Comparison of ENCODE assay signal across 9 mouse cellular contexts in the genomic region with DNA sequence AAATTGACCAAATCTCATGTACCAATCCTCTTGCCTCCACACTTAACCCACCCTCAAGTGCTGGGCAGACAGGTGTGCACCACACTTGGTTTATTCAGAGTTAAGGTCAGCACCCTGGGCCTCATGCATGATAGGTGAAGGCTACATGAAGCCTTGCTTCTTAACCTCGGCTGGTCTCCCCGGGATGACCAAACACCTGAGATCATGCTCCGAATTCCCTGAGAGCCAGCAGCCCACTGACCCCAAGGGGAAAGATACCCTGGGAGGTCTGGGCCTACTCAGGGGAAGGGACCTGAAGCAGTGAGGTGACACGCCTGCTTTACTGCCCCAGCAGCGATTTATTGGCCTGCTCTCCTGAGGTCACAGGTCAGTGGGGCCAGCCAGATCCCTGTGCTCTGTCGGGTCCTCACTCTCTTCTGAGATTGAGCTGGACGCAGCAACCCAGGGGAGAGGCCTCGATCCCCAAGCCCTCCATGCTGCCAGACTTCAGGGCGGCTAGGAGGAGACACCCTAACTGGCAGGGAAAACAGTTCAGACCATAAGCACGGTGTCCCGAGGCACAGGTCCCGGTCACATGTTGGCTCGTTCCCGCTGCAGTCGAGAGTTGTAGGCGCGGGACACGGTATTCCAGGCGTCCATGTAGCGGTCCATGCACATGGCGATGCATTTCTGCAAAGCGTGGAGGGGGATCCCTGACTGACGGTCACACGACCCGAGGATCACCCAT. TPM values are rescaled to one million over a fixed set of nuclear protein-coding genes. Genes with fewer than 3 reads are reported as not detected.
DNase-seq lines count a peak whose midpoint lies in the region; ATAC-seq and TF ChIP-seq lines count a peak whose summit lies in the region.
"Had no signal": no experiment of that assay in that cellular context is flagged by ENCODE, and none has a peak within 500 bp of the region (broad histone marks: within the 10 kb centered on the region; RNA-seq: fewer than 3 reads in every experiment).

No protein-coding gene starts in this region.

- 15% methylated on average over 25 of the region's 25 CpGs for WGBS in heart, embryonic 15.5 days
- 18% methylated on average over 25 of the region's 25 CpGs for WGBS in hindbrain, embryonic 10.5 days
- WGBS in midbrain, embryonic 13.5 days, result 14% methylated on average over 25 of the region's 25 CpGs

- ATAC-seq in heart, embryonic 15.5 days (replicated peaks; ENCODE audit: insufficient number of reproducible peaks, insufficient read depth, low FRiP score, low read depth), result no peak
- ATAC-seq in midbrain, embryonic 13.5 days, result no peak; the same call in 1 of the 2 replicates

- H3K9me3 ChIP-seq in heart, embryonic 15.5 days (replicated peaks), result no peaks in the 10 kb centered on the region
- H3K9me3 ChIP-seq in hindbrain, embryonic 10.5 days, result no peaks in the 10 kb centered on the region
- H3K9me3 ChIP-seq in midbrain, embryonic 13.5 days, result no peaks in the 10 kb centered on the region

- peak overlapping the region; percentile 96 for H3K4me2 ChIP-seq in heart, embryonic 15.5 days
- peak overlapping the region; percentile 78 for H3K4me2 ChIP-seq in midbrain, embryonic 13.5 days (replicated peaks)

- intact Hi-C loops in heart, postnatal 14 days (cut with DNase I), result no loop called here

- H3K36me3 ChIP-seq in heart, embryonic 15.5 days, result peaks cover 24% of the 10 kb centered on the region
- peaks cover 55% of the 10 kb centered on the region for H3K36me3 ChIP-seq in hindbrain, embryonic 10.5 days
- H3K36me3 ChIP-seq in midbrain, embryonic 13.5 days, result peaks cover 51% of the 10 kb centered on the region

- peak overlapping the region; percentile 95 for H3K9ac ChIP-seq in heart, embryonic 15.5 days
- H3K9ac ChIP-seq in midbrain, embryonic 13.5 days (replicated peaks), result peak overlapping the region; percentile 89

- H3K4me3 ChIP-seq in heart, embryonic 15.5 days, result peak overlapping the region; percentile 98
- peak overlapping the region; percentile 72 for H3K4me3 ChIP-seq in bone marrow macrophage, adult 2 months (ENCODE audit: insufficient read depth, low read length)
- peak overlapping the region; percentile 84 for H3K4me3 ChIP-seq in hindbrain, embryonic 10.5 days
- H3K4me3 ChIP-seq in midbrain, embryonic 13.5 days (replicated peaks), result peak overlapping the region; percentile 90

- DNase-seq in heart, postnatal 14 days, result no peak
- DNase-seq in hindbrain, embryonic 10.5 days (ENCODE audit: low spot score), result no peak
- no peak for DNase-seq in frontal cortex, postnatal 10 days (ENCODE audit: low spot score in 2 of 2)
- no peak for DNase-seq in ovary, adult 18-20 months (ENCODE audit: low spot score)
- DNase-seq in c-Kit-positive CD71-positive TER-119-positive erythroid progenitor cells, embryonic 14.5 days (ENCODE audit: low spot score), result no peak

- TF ChIP-seq POLR2A in bone marrow macrophage, adult 2 months (IDR thresholded peaks at IDR 0.05; ENCODE audit: borderline replicate concordance, low read depth, low read length), result no peak

- H3K4me1 ChIP-seq in heart, embryonic 15.5 days (replicated peaks), result peaks cover 31% of the 10 kb centered on the region
- H3K4me1 ChIP-seq in bone marrow macrophage, adult 2 months (ENCODE audit: control insufficient read depth, insufficient read depth, low read length), result peaks cover 8% of the 10 kb centered on the region
- H3K4me1 ChIP-seq in hindbrain, embryonic 10.5 days (replicated peaks), result peaks cover 39% of the 10 kb centered on the region
- peaks cover 19% of the 10 kb centered on the region for H3K4me1 ChIP-seq in midbrain, embryonic 13.5 days (replicated peaks)

- TF ChIP-seq CTCF in bone marrow macrophage, adult 2 months (IDR thresholded peaks at IDR 0.05; ENCODE audit: low read depth, low read length), result no peak

- peak overlapping the region; percentile 89; the same call in 1 of the 2 replicates for H3K27ac ChIP-seq in heart, embryonic 15.5 days
- H3K27ac ChIP-seq in bone marrow macrophage, adult 2 months (ENCODE audit: insufficient read depth, low read depth, low read length), result peak overlapping the region; percentile 41
- H3K27ac ChIP-seq in hindbrain, embryonic 10.5 days, result peak overlapping the region; percentile 90
- H3K27ac ChIP-seq in midbrain, embryonic 13.5 days, result peak overlapping the region; percentile 89

- H3K27me3 ChIP-seq in heart, embryonic 15.5 days, result 0 out of 2 replicates have a peak, but pooled peaks cover 5% of the 10 kb centered on the region
- peaks cover 9% of the 10 kb centered on the region; the same call in 1 of the 2 replicates for H3K27me3 ChIP-seq in hindbrain, embryonic 10.5 days (ENCODE audit: insufficient read depth, poor library complexity, severe bottlenecking)
- no peaks in the 10 kb centered on the region for H3K27me3 ChIP-seq in midbrain, embryonic 13.5 days

RNA-seq across cellular contexts. Expression of gene Timm13, which starts 1.0 kb away (rescaled TPM):
- polyA plus RNA-seq in heart, embryonic 15.5 days (2015; fragmentation: Nextera tagmentation; extraction: Ambion mirVana), result 269 and 299 TPM in 2 replicates
- 100 to 1,000 TPM; 145 to 161 TPM for total RNA-seq in heart, postnatal 14 days (2021)
- polyA plus RNA-seq in bone marrow macrophage, adult 2 months (2012; ENCODE audit: insufficient read depth, insufficient read length, missing spikeins), result 76.6 and 101 TPM in 2 replicates
- polyA plus RNA-seq in hindbrain, embryonic 10.5 days (2016; fragmentation: Nextera tagmentation; extraction: Ambion mirVana), result 374 and 391 TPM in 2 replicates
- 331 TPM in 2 replicates for polyA plus RNA-seq in midbrain, embryonic 13.5 days (2015; fragmentation: Nextera tagmentation; extraction: Ambion mirVana)

RNA-seq across cellular contexts. Expression of gene Lmnb2, which starts 18.3 kb away (rescaled TPM):
- polyA plus RNA-seq in heart, embryonic 15.5 days (2015; fragmentation: Nextera tagmentation; extraction: Ambion mirVana), result 22.0 and 32.1 TPM in 2 replicates
- total RNA-seq in heart, postnatal 14 days (2021), result 1 to 10 TPM; 5.1 to 7.0 TPM
- polyA plus RNA-seq in bone marrow macrophage, adult 2 months (2012; ENCODE audit: insufficient read depth, insufficient read length, missing spikeins), result 18.9 and 19.5 TPM in 2 replicates
- 65.8 and 78.4 TPM in 2 replicates for polyA plus RNA-seq in hindbrain, embryonic 10.5 days (2016; fragmentation: Nextera tagmentation; extraction: Ambion mirVana)
- 46.9 and 48.2 TPM in 2 replicates for polyA plus RNA-seq in midbrain, embryonic 13.5 days (2015; fragmentation: Nextera tagmentation; extraction: Ambion mirVana)

RNA-seq across cellular contexts. Expression of gene Tmprss9, which starts 28.1 kb away (rescaled TPM):
- 0.04 TPM in 1 of 2 replicates, not detected in the other for polyA plus RNA-seq in heart, embryonic 15.5 days (2015; fragmentation: Nextera tagmentation; extraction: Ambion mirVana)
- not detected for total RNA-seq in heart, postnatal 14 days (2021)
- polyA plus RNA-seq in bone marrow macrophage, adult 2 months (2012; ENCODE audit: insufficient read depth, insufficient read length, missing spikeins), result not detected in 2 replicates
- polyA plus RNA-seq in hindbrain, embryonic 10.5 days (2016; fragmentation: Nextera tagmentation; extraction: Ambion mirVana), result 0.04 and 0.14 TPM in 2 replicates
- polyA plus RNA-seq in midbrain, embryonic 13.5 days (2015; fragmentation: Nextera tagmentation; extraction: Ambion mirVana), result 0.15 and 0.31 TPM in 2 replicates
- total RNA-seq: megakaryocyte progenitor cell, adult 5-6 weeks had no signal

RNA-seq across cellular contexts. Expression of gene Gadd45b, which starts 30.1 kb away (rescaled TPM):
- polyA plus RNA-seq in heart, embryonic 15.5 days (2015; fragmentation: Nextera tagmentation; extraction: Ambion mirVana), result 30.8 and 34.1 TPM in 2 replicates
- 10 to 100 TPM; 13.6 to 17.2 TPM for total RNA-seq in heart, postnatal 14 days (2021)
- 15.8 and 20.9 TPM in 2 replicates for polyA plus RNA-seq in bone marrow macrophage, adult 2 months (2012; ENCODE audit: insufficient read depth, insufficient read length, missing spikeins)
- polyA plus RNA-seq in hindbrain, embryonic 10.5 days (2016; fragmentation: Nextera tagmentation; extraction: Ambion mirVana), result 9.8 and 11.8 TPM in 2 replicates
- 4.0 and 4.9 TPM in 2 replicates for polyA plus RNA-seq in midbrain, embryonic 13.5 days (2015; fragmentation: Nextera tagmentation; extraction: Ambion mirVana)

RNA-seq across cellular contexts. Expression of gene Sppl2b, which starts 44.7 kb away (rescaled TPM):
- polyA plus RNA-seq in heart, embryonic 15.5 days (2015; fragmentation: Nextera tagmentation; extraction: Ambion mirVana), result 23.1 and 32.5 TPM in 2 replicates
- total RNA-seq in heart, postnatal 14 days (2021), result 10 to 100 TPM; 26.6 to 28.5 TPM
- polyA plus RNA-seq in bone marrow macrophage, adult 2 months (2012; ENCODE audit: insufficient read depth, insufficient read length, missing spikeins), result 15.0 and 20.2 TPM in 2 replicates
- 46.3 and 52.9 TPM in 2 replicates for polyA plus RNA-seq in hindbrain, embryonic 10.5 days (2016; fragmentation: Nextera tagmentation; extraction: Ambion mirVana)
- 56.9 and 61.1 TPM in 2 replicates for polyA plus RNA-seq in midbrain, embryonic 13.5 days (2015; fragmentation: Nextera tagmentation; extraction: Ambion mirVana)
